Mouse (Mus musculus) intestine, embryonic 14.5 days (tissue): ENCODE data around the gene Usp15. TPM values are rescaled to one million over a fixed set of nuclear protein-coding genes. Genes with fewer than 3 reads are reported as not detected.
A peak's percentile ranks its signal among the peaks of the same experiment; 100 is the strongest.

Experiments used
- ATAC-seq: fragments of 200-750 bp; cut with Nextera tagmentation; replicated peaks from 2 replicates; pipeline ENCODE4 v1.8.0; 2017; ENCODE audit warnings: low read depth, moderate number of reproducible peaks, moderate TSS enrichment, moderate library complexity; ENCODE audit not compliant: low FRiP score, low TSS enrichment
- DNase-seq: peaks from one replicate; pipeline ENCODE4 v3.0.0-alpha.2; 2018; ENCODE audit warnings: low spot score
- H3K27ac ChIP-seq: fragments of 300-500 bp; sonication (generic); 2 replicates; pipeline ENCODE4 v1.5.1; 2014; ENCODE audit warnings: low read depth, mild to moderate bottlenecking, control low read depth
- H3K27me3 ChIP-seq: fragments of 300-500 bp; sonication (generic); replicated peaks from 2 replicates; pipeline ENCODE4 v1.6.1; 2014; ENCODE audit warnings: low read length, control low read depth; ENCODE audit not compliant: control insufficient read depth, insufficient read depth
- H3K36me3 ChIP-seq: fragments of 300-500 bp; sonication (generic); 2 replicates; pipeline ENCODE4 v1.6.1; 2014; ENCODE audit warnings: low read length, control low read depth; ENCODE audit not compliant: control insufficient read depth, insufficient read depth
- H3K4me1 ChIP-seq: fragments of 300-500 bp; sonication (generic); replicated peaks from 2 replicates; pipeline ENCODE4 v1.6.1; 2014; ENCODE audit warnings: low read length, control low read depth, mixed read lengths; ENCODE audit not compliant: control insufficient read depth, insufficient read depth
- H3K4me2 ChIP-seq: fragments of 300-500 bp; sonication (generic); 2 replicates; pipeline ENCODE4 v1.6.1; 2014; ENCODE audit warnings: low read length
- H3K4me3 ChIP-seq: fragments of 300-500 bp; sonication (generic); 2 replicates; pipeline ENCODE4 v1.5.1; 2014; ENCODE audit warnings: low read depth, low read length, control low read depth, mixed read lengths
- H3K9ac ChIP-seq: fragments of 300-500 bp; sonication (generic); 2 replicates; pipeline ENCODE4 v1.6.1; 2014; ENCODE audit warnings: mild to moderate bottlenecking, low read length
- H3K9me3 ChIP-seq: fragments of 300-500 bp; sonication (generic); 2 replicates; pipeline ENCODE4 v1.6.1; 2016; ENCODE audit warnings: low read length, control low read depth; ENCODE audit not compliant: control insufficient read depth
- WGBS: fragments of 180-500 bp; shearing (Covaris S2); extraction: QIAGEN DNeasy Blood & Tissue Kit; methylation state at CpG from one replicate; pipeline ENCODE4 v1.1.7; 2014; 5-methylcytosine and 5-hydroxymethylcytosine counted together
- polyA plus RNA-seq: library from polyadenylated mRNA; unstranded; fragments of >200 nt; fragmentation: Nextera tagmentation; extraction: Ambion mirVana; gene quantifications from 2 replicates; pipeline ENCODE4 v1.2.1, GENCODE M21; 2014

Usp15 gene
- polyA plus RNA-seq, 1 experiment from 2014 or later, result 95.7 TPM

DNA sequence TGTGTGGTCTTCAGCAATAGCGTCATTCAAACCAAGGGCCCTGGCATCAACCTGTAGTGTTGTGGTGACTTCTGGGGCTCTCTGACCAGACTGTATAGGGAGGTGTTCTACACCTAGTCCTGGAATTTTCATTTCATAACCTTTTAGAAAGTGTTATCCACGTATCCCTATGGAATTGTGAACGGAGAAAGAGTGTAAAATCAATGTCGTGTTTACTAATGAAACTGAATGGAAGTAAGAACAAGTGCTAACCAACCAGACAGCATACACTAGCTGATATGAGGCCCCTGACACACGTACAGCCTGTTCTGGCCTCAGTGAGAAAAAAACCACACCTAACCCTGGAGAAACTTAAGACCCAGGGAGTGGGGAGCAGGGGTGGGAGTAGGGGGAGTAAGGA lies 4.6 kb upstream of the Usp15 start:
- ATAC-seq (no peak), DNase-seq (no peak)
- Histone ChIP-seq H3K36me3 (no peaks in the 10 kb centered on the region), H3K27me3 (no peaks in the 10 kb centered on the region), H3K4me3 (no peak overlapping the region), H3K4me2 (no peak overlapping the region), H3K9ac (no peak overlapping the region), H3K27ac (no peak overlapping the region), H3K9me3 (no peaks in the 10 kb centered on the region), H3K4me1 (no peaks in the 10 kb centered on the region)
- 87% methylated on average over 5 of the region's 5 CpGs for WGBS

DNA sequence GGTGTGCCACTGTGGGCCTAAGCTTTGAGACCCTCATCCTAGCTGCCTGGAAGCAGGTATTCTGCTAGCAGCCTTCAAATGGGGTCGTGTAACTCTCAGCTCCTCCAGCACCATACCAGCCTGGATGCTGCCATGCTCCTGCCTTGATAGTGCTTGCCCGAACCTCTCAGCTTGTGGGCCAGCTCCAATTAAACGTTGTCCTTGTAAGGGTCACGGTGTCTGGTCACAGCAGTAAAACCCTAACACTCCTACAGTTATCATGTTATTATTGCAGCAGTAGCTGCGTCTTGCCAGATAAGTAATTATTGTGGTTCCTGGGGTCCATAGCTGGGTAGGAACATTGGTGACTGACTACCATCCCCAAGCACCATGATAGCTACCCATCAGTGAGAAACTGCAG lies 4.2 kb upstream of the Usp15 start:
- WGBS, result 92% methylated on average over 5 of the region's 5 CpGs
- Histone ChIP-seq H3K4me1 (no peaks in the 10 kb centered on the region), H3K27ac (no peak overlapping the region), H3K27me3 (no peaks in the 10 kb centered on the region), H3K4me3 (no peak overlapping the region), H3K4me2 (no peak overlapping the region), H3K9me3 (no peaks in the 10 kb centered on the region), H3K9ac (no peak overlapping the region), H3K36me3 (no peaks in the 10 kb centered on the region)
- ATAC-seq, result no peak
- DNase-seq, result no peak

GRCm38 (mm10) chr10:123200320-123200659 lies 3.5 kb upstream of the Usp15 start:
- Histone ChIP-seq H3K4me1 (peaks cover 4% of the 10 kb centered on the region; the same call in 1 of the 2 replicates), H3K27me3 (no peaks in the 10 kb centered on the region), H3K36me3 (no peaks in the 10 kb centered on the region), H3K4me3 (no peak overlapping the region), H3K27ac (no peak overlapping the region), H3K4me2 (no peak overlapping the region), H3K9ac (no peak overlapping the region), H3K9me3 (no peaks in the 10 kb centered on the region)
- 89% methylated on average over 8 of the region's 8 CpGs for WGBS
- ATAC-seq, result no peak
- DNase-seq, result no peak

DNA sequence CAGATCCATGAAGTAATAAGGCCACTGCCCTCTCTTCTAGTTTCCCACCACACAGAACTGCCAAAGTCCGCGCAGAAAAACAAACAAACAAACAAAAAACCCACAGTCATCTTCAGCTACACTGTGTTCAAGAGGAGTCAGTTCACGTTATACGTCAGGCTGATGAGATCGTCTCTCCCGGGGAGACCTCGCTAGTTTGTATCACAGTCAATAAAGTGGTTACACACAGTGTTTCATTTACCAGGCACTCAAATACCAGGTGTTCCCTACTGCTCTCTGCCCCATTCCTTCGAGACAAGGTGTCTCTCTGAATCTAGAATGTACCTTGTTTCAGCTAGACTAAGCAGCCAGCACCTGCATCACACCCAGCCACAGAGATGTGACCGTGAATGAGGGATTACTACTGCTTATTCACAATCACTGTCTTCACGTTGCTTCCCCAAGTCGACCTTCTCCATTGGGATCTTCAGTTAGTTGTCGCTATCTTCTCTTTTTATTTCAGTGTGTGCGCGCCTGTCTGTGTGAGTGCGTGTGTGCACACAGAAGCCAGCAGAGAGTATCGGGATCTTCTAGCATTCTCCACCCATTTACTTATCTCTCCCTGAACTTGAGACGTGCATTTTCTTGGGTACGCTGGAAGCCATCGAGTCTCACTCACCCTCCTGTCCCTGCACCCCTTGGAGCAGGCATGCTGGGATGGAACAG lies 3.0 kb upstream of the Usp15 start:
- Histone ChIP-seq H3K27ac (no peak overlapping the region), H3K4me3 (no peak overlapping the region), H3K9me3 (no peaks in the 10 kb centered on the region), H3K4me1 (peaks cover 8% of the 10 kb centered on the region), H3K4me2 (no peak overlapping the region), H3K27me3 (no peaks in the 10 kb centered on the region), H3K36me3 (no peaks in the 10 kb centered on the region), H3K9ac (no peak overlapping the region)
- ATAC-seq (no peak), DNase-seq (no peak)
- 83% methylated on average over 19 of the region's 19 CpGs for WGBS

GRCm38 (mm10) chr10:123199119-123199518 lies 2.3 kb upstream of the Usp15 start:
- H3K27ac ChIP-seq, result no peak overlapping the region
- H3K9ac ChIP-seq, result no peak overlapping the region
- no peaks in the 10 kb centered on the region for H3K36me3 ChIP-seq
- DNase-seq (no peak), ATAC-seq (no peak)
- no peak overlapping the region for H3K4me3 ChIP-seq
- WGBS, result 79% methylated on average over 3 of the region's 3 CpGs
- no peaks in the 10 kb centered on the region for H3K27me3 ChIP-seq
- no peaks in the 10 kb centered on the region for H3K9me3 ChIP-seq
- no peak overlapping the region for H3K4me2 ChIP-seq
- peaks cover 8% of the 10 kb centered on the region for H3K4me1 ChIP-seq

GRCm38 (mm10) chr10:123198183-123198582 lies 1.4 kb upstream of the Usp15 start:
- Histone ChIP-seq H3K27me3 (no peaks in the 10 kb centered on the region), H3K4me2 (no peak overlapping the region), H3K9ac (no peak overlapping the region), H3K4me3 (no peak overlapping the region), H3K27ac (no peak overlapping the region), H3K4me1 (peaks cover 8% of the 10 kb centered on the region), H3K9me3 (no peaks in the 10 kb centered on the region), H3K36me3 (no peaks in the 10 kb centered on the region)
- DNase-seq, result no peak
- no peak for ATAC-seq
- WGBS, result 81% methylated on average over 5 of the region's 5 CpGs

DNA sequence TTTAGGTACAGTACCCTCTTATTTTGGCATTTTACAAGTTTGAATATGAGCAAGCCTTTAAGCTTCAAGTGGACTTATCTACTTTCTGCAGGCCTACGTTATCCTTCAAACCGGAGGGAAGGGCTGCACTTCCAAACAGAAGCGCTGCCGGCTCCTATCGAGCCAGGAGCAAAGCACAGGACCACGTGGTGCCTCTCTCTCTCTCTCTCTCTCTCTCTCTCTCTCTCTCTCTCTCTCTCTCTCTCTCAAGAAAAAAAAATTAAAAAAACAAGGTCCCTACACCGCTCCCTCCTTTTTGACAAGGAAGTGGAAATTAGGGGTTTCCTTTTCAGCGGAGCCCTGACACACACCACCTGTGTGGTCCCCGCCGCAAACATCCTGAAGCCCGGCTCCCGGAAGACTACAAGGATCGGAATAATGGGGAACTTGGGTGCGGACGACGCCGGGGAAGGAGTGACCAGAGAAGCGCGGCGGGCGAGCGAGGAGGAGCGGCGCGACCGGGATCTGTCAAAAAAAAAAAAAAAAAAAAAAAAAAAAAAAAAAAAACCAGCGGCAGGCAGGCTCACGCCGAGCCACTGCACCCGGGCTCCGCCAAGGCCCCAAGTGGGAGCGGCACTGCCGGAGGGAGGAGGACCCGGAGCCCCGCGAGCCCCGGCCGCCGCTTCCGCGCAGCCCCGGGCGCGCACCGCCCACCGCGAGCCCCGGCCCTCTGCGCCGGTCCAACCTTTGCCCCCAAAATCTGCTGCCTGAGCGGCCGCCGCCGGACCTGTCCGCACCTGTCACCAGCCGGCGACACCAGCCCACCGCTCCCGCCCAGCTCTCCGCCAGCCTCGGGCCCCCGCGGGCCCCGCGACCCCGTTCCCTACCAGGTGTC lies 597 bp downstream of the Usp15 start:
- H3K4me2 ChIP-seq, result peak overlapping the region; percentile 65

DNA sequence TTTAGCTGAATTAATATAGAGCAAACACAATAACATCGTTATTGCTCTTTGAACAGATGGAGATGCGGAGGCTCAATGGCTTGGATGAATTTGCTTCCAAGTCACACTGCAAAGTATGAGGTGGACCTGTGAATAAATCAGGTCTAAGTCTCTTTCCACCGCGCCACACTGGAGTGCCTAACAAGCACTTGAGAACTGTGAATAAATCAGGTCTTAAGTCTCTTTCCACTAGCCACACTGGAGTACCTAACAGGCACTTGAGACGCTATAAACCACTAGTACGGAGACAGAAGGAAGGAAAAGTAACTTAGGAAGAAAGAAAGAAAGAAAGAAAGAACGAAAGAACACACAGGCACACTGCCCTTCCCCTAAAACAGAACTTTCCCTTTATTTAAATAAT lies 1.3 kb downstream of the Usp15 start:
- peaks cover 8% of the 10 kb centered on the region for H3K4me1 ChIP-seq
- peak overlapping the region; percentile 75 for H3K9ac ChIP-seq
- no peaks in the 10 kb centered on the region for H3K27me3 ChIP-seq
- H3K36me3 ChIP-seq, result no peaks in the 10 kb centered on the region
- no peaks in the 10 kb centered on the region for H3K9me3 ChIP-seq
- peak overlapping the region; percentile 65 for H3K4me2 ChIP-seq
- DNase-seq (no peak), ATAC-seq (no peak)
- WGBS, result 22% methylated on average over 7 of the region's 7 CpGs
- H3K27ac ChIP-seq, result peak overlapping the region; percentile 87; the same call in 1 of the 2 replicates
- peak overlapping the region; percentile 66 for H3K4me3 ChIP-seq

More for the DNA sequence above, 597 bp downstream of the Usp15 start:
- ATAC-seq, result peak; percentile 74
- peak overlapping the region; percentile 75 for H3K9ac ChIP-seq
- no peak for DNase-seq
- H3K4me3 ChIP-seq, result peak overlapping the region; percentile 66
- under 1% methylated on average over 52 of the region's 66 CpGs for WGBS
- no peaks in the 10 kb centered on the region for H3K27me3 ChIP-seq
- H3K27ac ChIP-seq, result peak overlapping the region; percentile 87
- no peaks in the 10 kb centered on the region for H3K36me3 ChIP-seq
- H3K4me1 ChIP-seq, result peaks cover 8% of the 10 kb centered on the region
- no peaks in the 10 kb centered on the region for H3K9me3 ChIP-seq
